Mouse (Mus musculus) neural tube, embryonic 14.5 days (tissue): ENCODE measurements at regions not wholly inside any gene's neighbourhood (a gene's known extent, or its start where the extent isn't known, plus 50 kb on each side); places are given as distances from the start of the nearest gene placed in this dataset.

Source experiments
- ATAC-seq: fragments of 200-750 bp; cut with Nextera tagmentation; 2 replicates; pipeline ENCODE4 v1.8.0; 2017; ENCODE audit warnings: low read depth, mild to moderate bottlenecking, moderate TSS enrichment, moderate library complexity
- H3K27ac ChIP-seq: fragments of 300-500 bp; sonication (generic); 2 replicates; pipeline ENCODE4 v1.5.1; 2014; ENCODE audit warnings: low read depth, mild to moderate bottlenecking, control low read depth, low read length, moderate library complexity, mixed read lengths
- H3K27me3 ChIP-seq: fragments of 300-500 bp; sonication (generic); 2 replicates; pipeline ENCODE4 v1.6.1; 2014; ENCODE audit warnings: low read length; ENCODE audit not compliant: control insufficient read depth, insufficient read depth
- H3K36me3 ChIP-seq: fragments of 300-500 bp; sonication (generic); 2 replicates; pipeline ENCODE4 v1.6.1; 2014; ENCODE audit warnings: low read length, mixed read lengths; ENCODE audit not compliant: control insufficient read depth, insufficient read depth
- H3K4me1 ChIP-seq: fragments of 300-500 bp; sonication (generic); 2 replicates; pipeline ENCODE4 v1.6.1; 2014; ENCODE audit warnings: low read length; ENCODE audit not compliant: control insufficient read depth, insufficient read depth
- H3K4me2 ChIP-seq: fragments of 300-500 bp; sonication (generic); 2 replicates; pipeline ENCODE4 v1.6.1; 2014; ENCODE audit warnings: mild to moderate bottlenecking, low read depth, low read length, control low read depth
- H3K4me3 ChIP-seq: fragments of 300-500 bp; sonication (generic); 2 replicates; pipeline ENCODE4 v1.5.1; 2014; ENCODE audit warnings: low read depth, low read length, control low read depth, mixed read lengths
- H3K9ac ChIP-seq: fragments of 300-500 bp; sonication (generic); replicated peaks from 2 replicates; pipeline ENCODE4 v1.6.1; 2014; ENCODE audit warnings: low read depth, mild to moderate bottlenecking, control low read depth, low read length, mixed read lengths
- H3K9me3 ChIP-seq: fragments of 300-500 bp; sonication (generic); 2 replicates; pipeline ENCODE4 v1.6.1; 2016; ENCODE audit warnings: low read length; ENCODE audit not compliant: control insufficient read depth
- WGBS: fragments of 180-500 bp; shearing (Covaris S2); extraction: QIAGEN DNeasy Blood & Tissue Kit; methylation state at CpG from one replicate; pipeline ENCODE4 v1.1.7; 2014; 5-methylcytosine and 5-hydroxymethylcytosine counted together

- Histone ChIP-seq H3K4me1 (no peaks in the 10 kb centered on the region), H3K9ac (no peak overlapping the region), H3K4me3 (no peak overlapping the region), H3K27me3 (no peaks in the 10 kb centered on the region), H3K9me3 (no peaks in the 10 kb centered on the region), H3K36me3 (no peaks in the 10 kb centered on the region), H3K27ac (no peak overlapping the region), H3K4me2 (no peak overlapping the region)
- 73% methylated on average over 5 of the region's 5 CpGs for WGBS
- no peak for ATAC-seq
Measured at GRCm38 (mm10) chr8:77836902-77837489, 112.7 kb upstream of the Ednra start.

DNA sequence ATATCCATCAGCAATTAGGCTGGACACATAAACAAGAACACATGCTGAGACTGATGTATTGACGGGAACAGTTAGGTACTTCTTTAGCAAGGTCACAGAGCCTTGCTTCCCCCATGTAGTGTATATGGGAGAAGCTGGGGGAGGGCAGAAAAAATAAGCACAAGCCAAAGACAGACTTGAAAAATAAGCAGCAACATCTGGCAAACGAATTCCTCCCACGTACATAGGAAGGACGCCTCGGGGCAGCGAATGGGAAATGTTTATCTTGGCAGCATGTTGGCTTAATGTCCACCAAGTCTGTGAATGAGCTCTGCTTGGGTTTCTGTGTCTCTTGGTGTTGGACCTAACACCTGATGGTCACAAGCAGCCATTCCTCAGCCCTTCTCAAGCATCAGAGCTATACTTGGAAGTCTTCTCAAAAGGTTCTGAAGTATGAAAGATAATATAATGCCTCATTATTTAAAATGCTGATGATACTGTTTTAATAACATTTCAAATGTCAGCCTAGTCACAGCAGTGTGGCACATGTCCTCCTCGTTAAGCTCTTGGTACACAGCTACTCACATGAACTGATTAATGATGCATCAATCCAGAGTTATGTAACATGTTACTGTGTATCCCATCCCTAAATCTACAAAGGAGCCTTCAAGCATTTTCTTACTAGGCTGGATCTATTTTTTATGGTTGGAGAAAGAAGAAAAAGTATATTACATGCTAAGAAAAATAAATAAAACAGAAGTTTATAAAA is 118.3 kb upstream of the Ednra start:
- Histone ChIP-seq H3K27ac (no peak overlapping the region), H3K4me2 (no peak overlapping the region), H3K9ac (no peak overlapping the region), H3K9me3 (no peaks in the 10 kb centered on the region), H3K4me1 (no peaks in the 10 kb centered on the region), H3K27me3 (no peaks in the 10 kb centered on the region), H3K36me3 (no peaks in the 10 kb centered on the region), H3K4me3 (no peak overlapping the region)
- no peak for ATAC-seq
- 77% methylated on average over 7 of the region's 7 CpGs for WGBS

DNA sequence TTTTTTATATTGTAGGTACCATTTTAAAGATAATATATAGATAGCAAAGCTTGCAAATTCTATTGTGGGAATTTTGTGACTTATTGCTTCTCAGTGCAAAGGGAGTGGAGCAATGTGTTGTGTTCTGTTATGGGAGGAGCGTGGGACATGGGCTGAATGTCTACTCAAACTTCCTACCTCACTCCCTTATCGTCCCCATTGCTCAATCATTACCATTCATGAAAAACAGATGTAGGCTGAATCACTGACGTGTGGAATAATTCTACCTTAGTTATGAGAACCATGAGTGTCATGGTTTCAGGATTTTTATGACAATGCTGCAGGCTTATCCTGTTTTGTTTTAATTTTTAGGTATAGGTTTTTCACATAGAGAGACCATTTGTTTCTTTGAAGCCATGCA is 119.0 kb upstream of the Ednra start:
- no peak overlapping the region for H3K27ac ChIP-seq
- ATAC-seq, result no peak
- H3K9me3 ChIP-seq, result no peaks in the 10 kb centered on the region
- H3K4me1 ChIP-seq, result no peaks in the 10 kb centered on the region
- no peaks in the 10 kb centered on the region for H3K27me3 ChIP-seq
- no peaks in the 10 kb centered on the region for H3K36me3 ChIP-seq
- 85% methylated on average over 3 of the region's 3 CpGs for WGBS
- no peak overlapping the region for H3K4me3 ChIP-seq
- H3K9ac ChIP-seq, result no peak overlapping the region
- no peak overlapping the region for H3K4me2 ChIP-seq

- no peaks in the 10 kb centered on the region for H3K27me3 ChIP-seq
- H3K36me3 ChIP-seq, result no peaks in the 10 kb centered on the region
- no peak overlapping the region for H3K4me3 ChIP-seq
- H3K4me2 ChIP-seq, result no peak overlapping the region
- no peak overlapping the region for H3K9ac ChIP-seq
- H3K9me3 ChIP-seq, result no peaks in the 10 kb centered on the region
- no peaks in the 10 kb centered on the region for H3K4me1 ChIP-seq
- H3K27ac ChIP-seq, result no peak overlapping the region
- no peak for ATAC-seq
- WGBS, result 85% methylated on average over 5 of the region's 5 CpGs
Measured at GRCm38 (mm10) chr8:77850523-77850922, 126.3 kb upstream of the Ednra start.

DNA sequence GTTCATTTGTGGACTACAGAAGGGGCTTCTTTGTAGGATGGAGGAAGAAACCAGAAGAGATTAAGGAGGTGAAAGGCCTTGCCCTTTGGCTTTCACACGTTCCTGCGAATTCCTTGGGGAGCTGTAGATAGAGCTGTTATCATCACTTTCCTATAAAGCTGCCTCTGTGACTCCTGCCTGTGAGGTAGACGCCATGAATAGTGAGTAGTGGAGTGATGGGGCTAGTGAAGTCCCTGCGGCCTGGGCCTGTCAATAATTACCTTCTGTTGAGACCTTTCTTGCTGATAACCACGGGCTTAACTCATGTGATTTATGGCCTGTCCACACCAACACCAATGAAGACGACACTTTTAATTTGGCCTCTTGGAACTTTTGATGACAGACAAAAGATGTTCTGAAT is 146.0 kb upstream of the Ednra start:
- H3K9me3 ChIP-seq, result no peaks in the 10 kb centered on the region
- H3K36me3 ChIP-seq, result no peaks in the 10 kb centered on the region
- no peak overlapping the region for H3K27ac ChIP-seq
- no peak overlapping the region for H3K4me3 ChIP-seq
- no peak for ATAC-seq
- no peaks in the 10 kb centered on the region for H3K27me3 ChIP-seq
- no peak overlapping the region for H3K4me2 ChIP-seq
- 36% methylated on average over 6 of the region's 6 CpGs for WGBS
- H3K9ac ChIP-seq, result no peak overlapping the region
- no peaks in the 10 kb centered on the region for H3K4me1 ChIP-seq

GRCm38 (mm10) chr8:77872771-77873170 is 148.5 kb upstream of the Ednra start:
- H3K36me3 ChIP-seq, result no peaks in the 10 kb centered on the region
- H3K9ac ChIP-seq, result no peak overlapping the region
- ATAC-seq, result no peak
- 96% methylated on average over 1 of the region's 1 CpGs for WGBS
- no peak overlapping the region for H3K4me2 ChIP-seq
- no peak overlapping the region for H3K27ac ChIP-seq
- H3K27me3 ChIP-seq, result no peaks in the 10 kb centered on the region
- H3K4me1 ChIP-seq, result no peaks in the 10 kb centered on the region
- no peak overlapping the region for H3K4me3 ChIP-seq
- no peaks in the 10 kb centered on the region for H3K9me3 ChIP-seq

- H3K27ac ChIP-seq, result no peak overlapping the region
- 75% methylated on average over 3 of the region's 3 CpGs for WGBS
- no peaks in the 10 kb centered on the region for H3K36me3 ChIP-seq
Measured at GRCm38 (mm10) chr8:77919776-77920175, 195.5 kb upstream of the Ednra start.

GRCm38 (mm10) chr8:77921868-77922267 is 197.6 kb upstream of the Ednra start:
- no peaks in the 10 kb centered on the region for H3K9me3 ChIP-seq
- no peaks in the 10 kb centered on the region for H3K27me3 ChIP-seq
- no peak overlapping the region for H3K9ac ChIP-seq
- no peak overlapping the region for H3K4me3 ChIP-seq
- WGBS, result 82% methylated on average over 4 of the region's 4 CpGs
- no peak overlapping the region for H3K27ac ChIP-seq
- no peak for ATAC-seq
- no peaks in the 10 kb centered on the region for H3K36me3 ChIP-seq
- H3K4me2 ChIP-seq, result no peak overlapping the region
- no peaks in the 10 kb centered on the region for H3K4me1 ChIP-seq

More at GRCm38 (mm10) chr8:77919776-77920175, 195.5 kb upstream of the Ednra start:
- no peaks in the 10 kb centered on the region for H3K9me3 ChIP-seq
- no peak overlapping the region for H3K9ac ChIP-seq
- H3K4me1 ChIP-seq, result no peaks in the 10 kb centered on the region
- no peaks in the 10 kb centered on the region for H3K27me3 ChIP-seq
- H3K4me2 ChIP-seq, result no peak overlapping the region
- H3K4me3 ChIP-seq, result no peak overlapping the region
- no peak for ATAC-seq

DNA sequence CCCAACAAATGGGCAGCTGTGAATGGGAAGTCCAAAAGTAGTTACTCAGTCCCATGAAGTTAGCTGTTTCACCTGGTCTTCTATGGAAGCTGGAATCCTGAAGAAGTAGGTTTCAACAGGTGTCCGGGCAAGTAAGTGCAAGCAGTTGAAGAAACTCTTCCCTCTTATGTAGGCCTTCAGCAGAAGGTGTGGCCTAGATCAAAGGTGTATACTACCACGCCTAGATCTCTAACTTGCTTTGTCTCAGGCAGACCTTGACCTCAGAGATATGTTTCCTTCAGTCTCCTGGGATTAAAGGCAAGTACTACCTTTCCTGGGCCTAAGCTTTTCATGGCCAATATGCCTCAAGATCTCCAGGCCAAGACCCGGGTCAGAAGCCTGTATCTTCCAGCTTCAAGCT is 223.4 kb upstream of the Ednra start:
- ATAC-seq, result no peak
- no peaks in the 10 kb centered on the region for H3K4me1 ChIP-seq
- no peaks in the 10 kb centered on the region for H3K27me3 ChIP-seq
- 94% methylated on average over 3 of the region's 3 CpGs for WGBS
- H3K27ac ChIP-seq, result no peak overlapping the region
- no peak overlapping the region for H3K9ac ChIP-seq
- H3K4me2 ChIP-seq, result no peak overlapping the region
- H3K9me3 ChIP-seq, result no peaks in the 10 kb centered on the region
- H3K36me3 ChIP-seq, result no peaks in the 10 kb centered on the region
- H3K4me3 ChIP-seq, result no peak overlapping the region
